Mouse (Mus musculus) CH12.LX (cell line): Measurements from ENCODE around the gene Gabpb2. TPM values are rescaled to one million over a fixed set of nuclear protein-coding genes. Genes with fewer than 3 reads are reported as not detected.

Experiments
- DNase-seq: peaks from one replicate; pipeline ENCODE4 v3.0.0-alpha.2; 2013; ENCODE audit errors: extremely low read depth
- H3K27ac ChIP-seq: 2 replicates; pipeline ENCODE4 v1.5.1; 2012; ENCODE audit warnings: low read depth, mild to moderate bottlenecking, control low read depth, moderate library complexity; ENCODE audit not compliant: insufficient read depth
- H3K27me3 ChIP-seq: replicated peaks from 2 replicates; pipeline ENCODE3; 2012; ENCODE audit warnings: inconsistent platforms
- H3K36me3 ChIP-seq, 2 experiments: replicated peaks in 1 of 2; 2 replicates each; pipeline versions ENCODE3 to v1.6.1; 2012; ENCODE audit warnings: inconsistent platforms in 1 of 2, low read length in 1 of 2, mild to moderate bottlenecking in 1 of 2, mixed read lengths in 1 of 2, moderate library complexity in 1 of 2; ENCODE audit not compliant: control insufficient read depth in 1 of 2, insufficient read depth in 1 of 2
- H3K4me1 ChIP-seq, 2 experiments: 2 replicates each; pipeline ENCODE4 v1.6.1; 2012; ENCODE audit warnings: inconsistent platforms in 1 of 2, moderate library complexity in 1 of 2; ENCODE audit not compliant: insufficient read depth in 2 of 2, control insufficient read depth in 1 of 2
- H3K4me2 ChIP-seq: 2 replicates; pipeline ENCODE4 v1.6.1; 2012; ENCODE audit warnings: low read depth, mild to moderate bottlenecking, control low read depth; ENCODE audit not compliant: poor library complexity, insufficient read depth, severe bottlenecking
- H3K4me3 ChIP-seq, 3 experiments: fragments of 150-350 bp in 1 of 3; sonication (generic) in 1 of 3; replicated peaks in 1 of 3; 2 replicates each; pipeline versions ENCODE3 to v1.5.1; 2011 to 2012; ENCODE audit warnings: low read depth in 2 of 3, low read length in 2 of 3, mild to moderate bottlenecking in 2 of 3, moderate library complexity in 2 of 3, control low read depth in 1 of 3, improper control_type of control experiment in 1 of 3, inconsistent platforms in 1 of 3, mixed read lengths in 1 of 3; ENCODE audit not compliant: poor library complexity in 1 of 3
- H3K79me2 ChIP-seq: replicated peaks from 2 replicates; pipeline ENCODE4 v1.6.1; 2012; ENCODE audit warnings: mild to moderate bottlenecking, moderate library complexity; ENCODE audit not compliant: control insufficient read depth, poor library complexity, insufficient read depth, severe bottlenecking; ENCODE audit errors: extremely low read depth
- H3K9ac ChIP-seq: 2 replicates; pipeline ENCODE4 v1.6.1; 2012; ENCODE audit warnings: low read depth, mild to moderate bottlenecking, control low read depth, moderate library complexity; ENCODE audit not compliant: insufficient read depth
- H3K9me3 ChIP-seq: replicated peaks from 2 replicates; pipeline ENCODE3; 2012; ENCODE audit warnings: low read length, inconsistent platforms, mixed read lengths
- BHLHE40 ChIP-seq: IDR thresholded peaks from 2 replicates; pipeline ENCODE4 v1.6.1; 2011; ENCODE audit warnings: mild to moderate bottlenecking, low read depth, low read length, improper control_type of control experiment
- CHD1 ChIP-seq: IDR thresholded peaks from 2 replicates; pipeline ENCODE4 v1.6.1; 2012; ENCODE audit warnings: low read depth, low read length, improper control_type of control experiment, inconsistent platforms
- CTCF ChIP-seq, 2 experiments: IDR thresholded peaks in 1 of 2; conservative IDR thresholded peaks in 1 of 2; 2 replicates each; pipeline ENCODE4 v1.5.1; 2011 to 2012; ENCODE audit warnings: low read depth in 2 of 2, low read length in 2 of 2, improper control_type of control experiment in 1 of 2, inconsistent platforms in 1 of 2, mild to moderate bottlenecking in 1 of 2, moderate library complexity in 1 of 2
- E2F4 ChIP-seq: IDR thresholded peaks from 2 replicates; pipeline ENCODE4 v1.6.1; 2011; ENCODE audit warnings: low read depth, low read length, improper control_type of control experiment; ENCODE audit not compliant: insufficient replicate concordance
- ELF1 ChIP-seq: IDR thresholded peaks from 2 replicates; pipeline ENCODE4 v1.6.1; 2014; ENCODE audit warnings: low read depth, mild to moderate bottlenecking, inconsistent platforms, low read length, improper control_type of control experiment
- EP300 ChIP-seq: IDR thresholded peaks from 2 replicates; pipeline ENCODE4 v1.6.1; 2011; ENCODE audit warnings: low read length, improper control_type of control experiment
- ETS1 ChIP-seq: conservative IDR thresholded peaks from 2 replicates; pipeline ENCODE4 v1.6.1; 2012; ENCODE audit warnings: low read depth, mild to moderate bottlenecking, inconsistent platforms, low read length, improper control_type of control experiment, moderate library complexity
- HCFC1 ChIP-seq: IDR thresholded peaks from 2 replicates; pipeline ENCODE4 v1.6.1; 2012; ENCODE audit warnings: low read depth, mild to moderate bottlenecking, inconsistent platforms, low read length, improper control_type of control experiment
- JUN ChIP-seq: IDR thresholded peaks from 2 replicates; pipeline ENCODE4 v1.6.1; 2011; ENCODE audit warnings: low read depth, mild to moderate bottlenecking, low read length, improper control_type of control experiment, moderate library complexity; ENCODE audit not compliant: insufficient read depth
- JUND ChIP-seq: conservative IDR thresholded peaks from 2 replicates; pipeline ENCODE4 v1.6.1; 2011; ENCODE audit warnings: low read depth, low read length, improper control_type of control experiment
- MAX ChIP-seq: IDR thresholded peaks from 2 replicates; pipeline ENCODE4 v1.6.1; 2011; ENCODE audit warnings: low read length, improper control_type of control experiment
- MAZ ChIP-seq: IDR thresholded peaks from 2 replicates; pipeline ENCODE4 v1.6.1; 2012; ENCODE audit warnings: low read depth, mild to moderate bottlenecking, inconsistent platforms, low read length, improper control_type of control experiment, moderate library complexity
- MEF2A ChIP-seq: IDR thresholded peaks from 2 replicates; pipeline ENCODE4 v1.6.1; 2014; ENCODE audit warnings: low read depth, mild to moderate bottlenecking, inconsistent platforms, low read length, improper control_type of control experiment, borderline replicate concordance
- MXI1 ChIP-seq: IDR thresholded peaks from 2 replicates; pipeline ENCODE4 v1.6.1; 2011; ENCODE audit warnings: mild to moderate bottlenecking, low read depth, low read length, improper control_type of control experiment
- MYC ChIP-seq: IDR thresholded peaks from 2 replicates; pipeline ENCODE4 v1.6.1; 2011; ENCODE audit warnings: low read depth, mild to moderate bottlenecking, improper control_type of control experiment, low read length
- NRF1 ChIP-seq: IDR thresholded peaks from 2 replicates; pipeline ENCODE4 v1.6.1; 2014; ENCODE audit warnings: low read depth, mild to moderate bottlenecking, inconsistent platforms, low read length, improper control_type of control experiment, moderate library complexity
- POLR2A ChIP-seq: IDR thresholded peaks from 2 replicates; pipeline ENCODE4 v1.6.1; 2011; ENCODE audit warnings: low read depth, mild to moderate bottlenecking, improper control_type of control experiment, low read length
- POLR2AphosphoS2 ChIP-seq: IDR thresholded peaks from 2 replicates; pipeline ENCODE4 v1.6.1; 2011; ENCODE audit warnings: low read depth, low read length, improper control_type of control experiment
- RCOR1 ChIP-seq: conservative IDR thresholded peaks from 2 replicates; pipeline ENCODE4 v1.6.1; 2012; ENCODE audit warnings: low read depth, mild to moderate bottlenecking, inconsistent platforms, low read length, improper control_type of control experiment
- SIN3A ChIP-seq: IDR thresholded peaks from 2 replicates; pipeline ENCODE4 v1.6.1; 2012; ENCODE audit warnings: low read length, improper control_type of control experiment, inconsistent platforms
- SMC3 ChIP-seq: IDR thresholded peaks from 2 replicates; pipeline ENCODE4 v1.6.1; 2011; ENCODE audit warnings: low read depth, low read length, improper control_type of control experiment
- UBTF ChIP-seq: IDR thresholded peaks from 2 replicates; pipeline ENCODE4 v1.6.1; 2012; ENCODE audit warnings: low read depth, mild to moderate bottlenecking, inconsistent platforms, low read length, improper control_type of control experiment, moderate library complexity
- USF1 ChIP-seq: IDR thresholded peaks from 2 replicates; pipeline ENCODE4 v1.6.1; 2014; ENCODE audit warnings: low read depth, mild to moderate bottlenecking, inconsistent platforms, low read length, improper control_type of control experiment
- USF2 ChIP-seq: conservative IDR thresholded peaks from 2 replicates; pipeline ENCODE4 v1.6.1; 2011; ENCODE audit warnings: low read depth, low read length, improper control_type of control experiment
- ZC3H11A ChIP-seq: IDR thresholded peaks from 2 replicates; pipeline ENCODE4 v1.6.1; 2012; ENCODE audit warnings: low read depth, mild to moderate bottlenecking, inconsistent platforms, low read length, improper control_type of control experiment
- ZMIZ1 ChIP-seq: IDR thresholded peaks from 2 replicates; pipeline ENCODE4 v1.6.1; 2012; ENCODE audit warnings: low read depth, mild to moderate bottlenecking, inconsistent platforms, low read length, improper control_type of control experiment
- ZNF384 ChIP-seq: IDR thresholded peaks from 2 replicates; pipeline ENCODE4 v1.6.1; 2012; ENCODE audit warnings: low read depth, low read length, improper control_type of control experiment, inconsistent platforms
- dilution Hi-C: fragments of 300-500 bp; cut with MboI; formaldehyde crosslinking; loops from 2 replicates; pipeline ENCODE4 v1.14.3; 2020; ENCODE audit warnings: low sequenced_read_pairs; ENCODE audit not compliant: extremely low pct_unique_long_range_greater_than_20kb, extremely low pct_ligation_motif_present
- in situ Hi-C: fragments of 300-500 bp; cut with MboI; formaldehyde crosslinking; loops from 3 replicates; pipeline ENCODE4 v1.14.3; 2019; ENCODE audit warnings: low sequenced_read_pairs, low pct_ligation_motif_present, low pct_unique_long_range_greater_than_20kb, mixed read lengths
- polyA plus RNA-seq: library from polyadenylated mRNA; unstranded; fragments of >175 nt; gene quantifications from 2 replicates; pipeline ENCODE4 v1.2.1, GENCODE M21; 2012; ENCODE audit warnings: low read depth; ENCODE audit not compliant: insufficient read length
- total RNA-seq, 2 experiments: library from RNA; depleted of rRNA; stranded (reverse); fragments of 300-350 nt in 1 of 2; fragments of >200 nt in 1 of 2; gene quantifications; 2 replicates each; pipeline ENCODE4 v1.2.3; 2012 to 2014

Gene Gabpb2
- total and polyA plus RNA-seq, 3 experiments: 14.7 to 20.6 (median 16.6) TPM

DNA sequence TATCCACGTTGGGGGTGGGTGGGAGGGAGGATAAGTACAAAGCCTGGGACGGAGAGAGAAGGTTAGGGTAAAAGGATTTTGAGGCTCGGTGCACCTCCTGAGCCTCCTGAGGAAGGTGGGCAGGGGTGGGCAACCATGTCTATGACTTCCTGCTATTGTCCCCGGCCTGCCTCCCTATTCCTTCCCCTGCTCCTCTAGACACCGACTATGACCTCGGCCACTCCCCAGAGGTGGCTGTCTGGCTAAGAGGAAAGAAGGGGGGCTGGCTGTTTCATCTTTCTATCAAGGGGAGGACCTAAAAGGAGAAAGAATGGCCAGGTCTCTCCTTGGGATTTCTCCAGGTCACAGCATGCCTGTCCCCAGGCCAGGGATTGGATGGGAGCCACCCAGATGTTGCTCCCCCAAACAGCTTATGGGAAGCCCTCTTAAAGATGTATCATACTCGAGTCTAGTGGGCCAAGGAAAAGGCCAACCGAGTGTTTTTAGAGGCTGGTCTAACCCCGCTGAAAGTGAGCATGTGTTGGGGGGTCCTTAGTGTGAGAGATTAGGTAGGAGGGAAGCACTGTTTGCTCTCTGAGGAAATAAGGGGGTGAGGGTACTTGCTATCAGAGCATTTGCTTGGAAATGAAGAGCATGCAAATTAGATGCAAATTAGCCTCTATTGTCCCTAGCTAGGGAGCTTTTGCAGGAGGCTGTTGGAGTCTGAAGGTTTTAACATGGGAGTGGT lies 55.9 kb downstream of the Gabpb2 start:
- Histone ChIP-seq H3K27ac (no peak overlapping the region), H3K36me3 (no peaks in the 10 kb centered on the region), H3K4me3 (no peak overlapping the region), H3K79me2 (no peaks in the 10 kb centered on the region), H3K27me3 (peaks cover 61% of the 10 kb centered on the region), H3K9me3 (no peaks in the 10 kb centered on the region), H3K4me1 (peaks cover 6 to 21% of the 10 kb centered on the region in 2 experiments; a peak in 3 of 4 replicates), H3K4me2 (no peak overlapping the region), H3K9ac (no peak overlapping the region)
- no peak for TF ChIP-seq CTCF (conservative IDR thresholded peaks at IDR 0.05 in 1 of 2, IDR thresholded peaks at IDR 0.05 in 1 of 2; ENCODE audit: low read depth in 2 of 2, low read length in 2 of 2)
- no peak for TF ChIP-seq JUN
- TF ChIP-seq ELF1: no peak
- TF ChIP-seq ETS1: no peak
- no peak for TF ChIP-seq MEF2A
- TF ChIP-seq MXI1: no peak
- no peak for TF ChIP-seq CHD1
- TF ChIP-seq UBTF: no peak
- TF ChIP-seq HCFC1: no peak
- no peak for TF ChIP-seq BHLHE40
- TF ChIP-seq ZNF384: no peak
- no peak for TF ChIP-seq EP300
- no peak for TF ChIP-seq USF1
- no peak for TF ChIP-seq ZC3H11A
- TF ChIP-seq ZMIZ1: no peak
- TF ChIP-seq NRF1: no peak
- in situ Hi-C loops: no loop called here
- dilution Hi-C loops: no loop called here
- no peak for DNase-seq

DNA sequence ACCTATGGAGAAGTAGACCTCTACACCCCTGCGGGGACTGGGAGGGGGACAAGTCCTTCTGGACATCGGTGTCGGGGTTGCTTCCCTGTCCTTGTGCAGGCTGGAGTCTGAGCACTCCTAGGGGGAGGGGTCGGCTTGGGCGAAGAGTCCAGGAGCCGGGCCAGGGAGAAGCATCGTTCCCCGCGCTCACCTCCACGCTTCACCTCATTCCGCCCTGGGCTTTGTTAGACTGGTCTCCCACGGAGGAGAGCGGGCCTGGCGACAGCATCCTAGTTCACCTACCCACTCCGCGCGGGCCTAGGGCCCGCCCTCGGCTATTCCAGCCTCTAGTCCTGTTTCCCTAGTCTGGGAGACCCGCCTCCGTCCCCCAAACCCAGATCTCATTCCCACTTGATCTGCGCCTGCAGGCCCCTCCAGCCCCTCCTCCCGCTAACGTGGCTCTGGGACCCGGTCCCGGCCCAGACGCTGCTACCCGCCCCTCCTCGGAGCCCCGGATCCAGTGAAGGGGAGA lies 56.6 kb downstream of the Gabpb2 start:
- Histone ChIP-seq H3K9me3 (no peaks in the 10 kb centered on the region), H3K4me1 (peaks cover 6 to 21% of the 10 kb centered on the region in 2 experiments; a peak in 3 of 4 replicates), H3K27ac (no peak overlapping the region), H3K79me2 (no peaks in the 10 kb centered on the region), H3K4me2 (peak overlapping the region; percentile 89), H3K36me3 (no peaks in the 10 kb centered on the region), H3K27me3 (peaks cover 59% of the 10 kb centered on the region), H3K4me3 (no peak overlapping the region), H3K9ac (no peak overlapping the region)
- in situ Hi-C loops: no loop called here
- TF ChIP-seq POLR2AphosphoS2: no peak
- TF ChIP-seq E2F4: no peak
- TF ChIP-seq MYC: no peak
- TF ChIP-seq USF2: no peak
- no peak for TF ChIP-seq JUND
- no peak for TF ChIP-seq SMC3
- TF ChIP-seq ELF1: no peak
- no peak for TF ChIP-seq BHLHE40
- no peak for TF ChIP-seq POLR2A
- no peak for TF ChIP-seq JUN
- TF ChIP-seq MAX: no peak
- no peak for TF ChIP-seq RCOR1
- no peak for TF ChIP-seq UBTF
- no peak for TF ChIP-seq SIN3A
- TF ChIP-seq MAZ: no peak
- dilution Hi-C loops: no loop called here
- no peak for DNase-seq
